Mouse (Mus musculus) layer of hippocampus, adult 9-11 months (tissue): ENCODE measurements around the gene Tns1.
"Not testable (repeated sequence)": the region's sequence is repeated elsewhere in the genome, so short reads cannot be mapped to it uniquely, and the experiment has no call there.

ENCODE experiments used
- DNase-seq: peaks from one replicate; pipeline ENCODE4 v3.0.0; 2022

The Tns1 gene

GRCm38 (mm10) chr1:73905111-73905810 lies 219.0 kb downstream of the Tns1 start:
- DNase-seq: no peak

- DNase-seq: no peak
Measured at GRCm38 (mm10) chr1:73904641-73905040, 219.6 kb downstream of the Tns1 start.

- no peak for DNase-seq
Measured at GRCm38 (mm10) chr1:73903035-73903434, 221.2 kb downstream of the Tns1 start.

GRCm38 (mm10) chr1:73902171-73902991 lies 221.9 kb downstream of the Tns1 start:
- DNase-seq: peak; percentile 62

GRCm38 (mm10) chr1:73901496-73901899 lies 222.8 kb downstream of the Tns1 start:
- DNase-seq: peak; percentile 47

GRCm38 (mm10) chr1:73895451-73895850 lies 228.8 kb downstream of the Tns1 start:
- not testable (repeated sequence) for DNase-seq

- no peak for DNase-seq
Measured at GRCm38 (mm10) chr1:73880731-73881130, 243.5 kb downstream of the Tns1 start.

GRCm38 (mm10) chr1:73875676-73876218 lies 248.5 kb downstream of the Tns1 start:
- DNase-seq: no peak

- peak; percentile 56 for DNase-seq
Measured at GRCm38 (mm10) chr1:73864314-73864713, 259.9 kb downstream of the Tns1 start.

GRCm38 (mm10) chr1:73863074-73863431 lies 261.2 kb downstream of the Tns1 start:
- no peak for DNase-seq

- DNase-seq: peak; percentile 16
Measured at GRCm38 (mm10) chr1:73862323-73863073, 261.8 kb downstream of the Tns1 start.

- DNase-seq: no peak
Measured at GRCm38 (mm10) chr1:73860421-73860820, 263.8 kb downstream of the Tns1 start.
